Mouse (Mus musculus) gonadal fat pad, adult 2 months (tissue): Measurements from ENCODE around the gene Ncmap. TPM values are rescaled to one million over a fixed set of nuclear protein-coding genes. Genes with fewer than 3 reads are reported as not detected.
"Not testable (repeated sequence)": the region's sequence is repeated elsewhere in the genome, so short reads cannot be mapped to it uniquely, and the experiment has no call there.

Experiments
- DNase-seq: peaks from one replicate; pipeline ENCODE4 v3.0.0-alpha.2; 2012; ENCODE audit warnings: low read depth
- polyA plus RNA-seq: library from polyadenylated mRNA; depleted of rRNA; stranded (reverse); fragments of >200 nt; gene quantifications from 2 replicates; pipeline ENCODE4 v1.2.3, GENCODE M21; 2012

Gene Ncmap
- polyA plus RNA-seq, 1 experiment, result 11.1 TPM

- DNase-seq, result no peak
Observed at GRCm38 (mm10) chr4:135401881-135402280, 3.9 kb upstream of the Ncmap start.

GRCm38 (mm10) chr4:135397551-135397950 lies 476 bp downstream of the Ncmap start:
- DNase-seq, result no peak

GRCm38 (mm10) chr4:135396303-135396702 lies 1.7 kb downstream of the Ncmap start:
- DNase-seq, result no peak

- no peak for DNase-seq
Observed at GRCm38 (mm10) chr4:135395375-135395774, 2.7 kb downstream of the Ncmap start.

- no peak for DNase-seq
Observed at GRCm38 (mm10) chr4:135394666-135395065, 3.4 kb downstream of the Ncmap start.

GRCm38 (mm10) chr4:135393381-135393780 lies 4.6 kb downstream of the Ncmap start:
- no peak for DNase-seq

GRCm38 (mm10) chr4:135392801-135393200 lies 5.2 kb downstream of the Ncmap start:
- DNase-seq, result no peak

GRCm38 (mm10) chr4:135391014-135391413 lies 7.0 kb downstream of the Ncmap start:
- no peak for DNase-seq

GRCm38 (mm10) chr4:135385614-135386013 lies 12.4 kb downstream of the Ncmap start:
- DNase-seq, result no peak

GRCm38 (mm10) chr4:135382316-135382715 lies 15.7 kb downstream of the Ncmap start:
- DNase-seq, result no peak

- no peak for DNase-seq
Observed at GRCm38 (mm10) chr4:135381355-135381754, 16.7 kb downstream of the Ncmap start.

- no peak for DNase-seq
Observed at GRCm38 (mm10) chr4:135377241-135377640, 20.8 kb downstream of the Ncmap start.

GRCm38 (mm10) chr4:135375444-135375843 lies 22.6 kb downstream of the Ncmap start:
- DNase-seq, result no peak

- DNase-seq, result no peak
Observed at GRCm38 (mm10) chr4:135373299-135373698, 24.7 kb downstream of the Ncmap start.

- DNase-seq, result no peak
Observed at GRCm38 (mm10) chr4:135370372-135370771, 27.7 kb downstream of the Ncmap start.

GRCm38 (mm10) chr4:135362828-135363227 lies 35.2 kb downstream of the Ncmap start:
- no peak for DNase-seq

GRCm38 (mm10) chr4:135361722-135362121 lies 36.3 kb downstream of the Ncmap start:
- no peak for DNase-seq

- no peak for DNase-seq
Observed at GRCm38 (mm10) chr4:135358736-135359135, 39.3 kb downstream of the Ncmap start.

GRCm38 (mm10) chr4:135357221-135357920 lies 40.7 kb downstream of the Ncmap start:
- DNase-seq, result peak; percentile 92

GRCm38 (mm10) chr4:135355886-135356550 lies 42.0 kb downstream of the Ncmap start:
- peak; percentile 67 for DNase-seq

GRCm38 (mm10) chr4:135354751-135355150 lies 43.3 kb downstream of the Ncmap start:
- not testable (repeated sequence) for DNase-seq

GRCm38 (mm10) chr4:135353794-135354450 lies 44.1 kb downstream of the Ncmap start:
- DNase-seq, result no peak
